Mouse (Mus musculus): ENCODE measurements around the gene Mapk8ip2.

GRCm38 (mm10) chr15:89498049-89498960 is 44.6 kb downstream of the Mapk8ip2 start:
- TF ChIP-seq CTCF (conservative IDR thresholded peaks at IDR 0.05 in 1 of 2, IDR thresholded peaks at IDR 0.05 in 1 of 2; ENCODE audit: low read depth in 2 of 2, low read length in 2 of 2) (no peak), GABPA (IDR thresholded peaks at IDR 0.05; ENCODE audit: insufficient replicate concordance, low read depth, low read length) (no peak), E2F4 (IDR thresholded peaks at IDR 0.05; ENCODE audit: insufficient replicate concordance, low read depth, low read length) (no peak), HCFC1 (IDR thresholded peaks at IDR 0.05; ENCODE audit: low read depth, low read length) (no peak), MXI1 (IDR thresholded peaks at IDR 0.05; ENCODE audit: low read depth, low read length) (no peak), RAD21 (IDR thresholded peaks at IDR 0.05; ENCODE audit: low read depth, low read length) (no peak), POLR2A (IDR thresholded peaks at IDR 0.05; ENCODE audit: low read depth, low read length) (no peak), UBTF (IDR thresholded peaks at IDR 0.05; ENCODE audit: low read depth, low read length) (no peak), SIN3A (IDR thresholded peaks at IDR 0.05; ENCODE audit: low read length) (no peak), TBP (conservative IDR thresholded peaks at IDR 0.05; ENCODE audit: low read depth, low read length) (no peak)
